Mouse (Mus musculus) hindbrain, embryonic 12.5 days (tissue): Measurements from ENCODE around the gene Elk3. TPM values are rescaled to one million over a fixed set of nuclear protein-coding genes. Genes with fewer than 3 reads are reported as not detected.

Source experiments
- ATAC-seq: fragments of 200-750 bp; cut with Nextera tagmentation; 2 replicates; pipeline ENCODE4 v1.8.0; 2017; ENCODE audit warnings: moderate TSS enrichment; ENCODE audit not compliant: low FRiP score
- H3K27ac ChIP-seq: fragments of 300-500 bp; sonication (generic); 2 replicates; pipeline ENCODE4 v1.5.1; 2016; ENCODE audit warnings: mild to moderate bottlenecking
- H3K27me3 ChIP-seq: fragments of 300-500 bp; sonication (generic); 2 replicates; pipeline ENCODE4 v1.6.1; 2016; ENCODE audit warnings: mild to moderate bottlenecking
- H3K36me3 ChIP-seq: fragments of 300-500 bp; sonication (generic); 2 replicates; pipeline ENCODE4 v1.6.1; 2016; ENCODE audit warnings: mild to moderate bottlenecking
- H3K4me1 ChIP-seq: fragments of 300-500 bp; sonication (generic); 2 replicates; pipeline ENCODE4 v1.6.1; 2016
- H3K4me2 ChIP-seq: fragments of 300-500 bp; sonication (generic); replicated peaks from 2 replicates; pipeline ENCODE4 v1.6.1; 2016; ENCODE audit warnings: mild to moderate bottlenecking
- H3K4me3 ChIP-seq: fragments of 300-500 bp; sonication (generic); 2 replicates; pipeline ENCODE4 v1.5.1; 2016; ENCODE audit warnings: mild to moderate bottlenecking
- H3K9ac ChIP-seq: fragments of 300-500 bp; sonication (generic); 2 replicates; pipeline ENCODE4 v1.6.1; 2016; ENCODE audit warnings: mild to moderate bottlenecking, moderate library complexity
- H3K9me3 ChIP-seq: fragments of 300-500 bp; sonication (generic); replicated peaks from 2 replicates; pipeline ENCODE4 v1.6.1; 2016; ENCODE audit warnings: mild to moderate bottlenecking
- WGBS: fragments of 180-500 bp; shearing (Covaris S2); methylation state at CpG from one replicate; pipeline ENCODE4 v1.1.7; 2016; 5-methylcytosine and 5-hydroxymethylcytosine counted together
- polyA plus RNA-seq: library from polyadenylated mRNA; unstranded; fragments of >200 nt; fragmentation: Nextera tagmentation; extraction: Ambion mirVana; gene quantifications from 2 replicates; pipeline ENCODE4 v1.2.1, GENCODE M21; 2016

Elk3 gene
- polyA plus RNA-seq, 1 experiment from 2014 or later, result 20.9 TPM

GRCm38 (mm10) chr10:93346208-93346936 lies 35.4 kb upstream of the Elk3 start:
- no peaks in the 10 kb centered on the region for H3K27me3 ChIP-seq
- H3K4me1 ChIP-seq, result no peaks in the 10 kb centered on the region
- WGBS, result 77% methylated on average over 9 of the region's 9 CpGs
- H3K27ac ChIP-seq, result no peak overlapping the region
- no peak overlapping the region for H3K4me3 ChIP-seq
- H3K4me2 ChIP-seq, result no peak overlapping the region
- no peaks in the 10 kb centered on the region for H3K36me3 ChIP-seq
- H3K9me3 ChIP-seq, result no peaks in the 10 kb centered on the region; the same call in 1 of the 2 replicates
- no peak for ATAC-seq
- H3K9ac ChIP-seq, result no peak overlapping the region

- WGBS, result 84% methylated on average over 2 of the region's 2 CpGs
- no peaks in the 10 kb centered on the region for H3K36me3 ChIP-seq
- H3K27ac ChIP-seq, result no peak overlapping the region
- no peaks in the 10 kb centered on the region for H3K4me1 ChIP-seq
- H3K9me3 ChIP-seq, result peaks cover 3% of the 10 kb centered on the region
- no peaks in the 10 kb centered on the region for H3K27me3 ChIP-seq
- no peak overlapping the region for H3K9ac ChIP-seq
- no peak overlapping the region for H3K4me2 ChIP-seq
- H3K4me3 ChIP-seq, result no peak overlapping the region
- no peak for ATAC-seq
Measured at GRCm38 (mm10) chr10:93345497-93345896, 34.6 kb upstream of the Elk3 start.

DNA sequence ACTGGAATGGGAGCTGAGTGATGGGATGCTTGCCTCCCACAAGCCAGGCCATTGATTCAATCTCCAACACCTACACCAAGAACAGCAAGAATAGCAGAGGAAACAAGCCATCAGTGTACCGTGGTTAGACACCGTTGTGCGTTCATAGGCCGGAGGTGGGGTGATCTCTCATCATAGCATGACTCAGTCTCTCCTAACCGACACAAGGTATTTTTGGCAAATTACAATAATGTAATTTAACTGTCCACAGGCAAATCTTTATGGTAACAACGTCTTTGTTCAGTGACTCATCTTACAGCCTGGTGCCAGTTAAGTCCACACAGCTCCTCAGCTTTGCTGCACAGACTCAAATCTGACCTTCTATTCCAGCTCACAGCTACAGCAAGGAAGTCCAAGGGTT lies 32.5 kb upstream of the Elk3 start:
- WGBS, result 93% methylated on average over 6 of the region's 6 CpGs
- Histone ChIP-seq H3K4me2 (no peak overlapping the region), H3K9ac (no peak overlapping the region), H3K36me3 (no peaks in the 10 kb centered on the region), H3K4me3 (no peak overlapping the region), H3K27ac (no peak overlapping the region), H3K4me1 (no peaks in the 10 kb centered on the region), H3K9me3 (peaks cover 3% of the 10 kb centered on the region; the same call in 1 of the 2 replicates), H3K27me3 (no peaks in the 10 kb centered on the region)
- no peak for ATAC-seq

- Histone ChIP-seq H3K9me3 (peaks cover 3% of the 10 kb centered on the region; the same call in 1 of the 2 replicates), H3K36me3 (no peaks in the 10 kb centered on the region), H3K4me3 (no peak overlapping the region), H3K9ac (no peak overlapping the region), H3K4me2 (no peak overlapping the region), H3K27me3 (no peaks in the 10 kb centered on the region), H3K4me1 (no peaks in the 10 kb centered on the region), H3K27ac (no peak overlapping the region)
- WGBS, result 98% methylated on average over 3 of the region's 3 CpGs
- no peak for ATAC-seq
Measured at GRCm38 (mm10) chr10:93342986-93343385, 32.1 kb upstream of the Elk3 start.

GRCm38 (mm10) chr10:93338526-93338925 lies 27.6 kb upstream of the Elk3 start:
- ATAC-seq, result no peak
- Histone ChIP-seq H3K4me1 (no peaks in the 10 kb centered on the region), H3K27me3 (no peaks in the 10 kb centered on the region), H3K27ac (no peak overlapping the region), H3K9ac (no peak overlapping the region), H3K36me3 (no peaks in the 10 kb centered on the region), H3K4me3 (no peak overlapping the region), H3K4me2 (no peak overlapping the region), H3K9me3 (peaks cover 3% of the 10 kb centered on the region; the same call in 1 of the 2 replicates)
- WGBS, result 83% methylated on average over 5 of the region's 5 CpGs

- H3K4me1 ChIP-seq, result no peaks in the 10 kb centered on the region
- no peaks in the 10 kb centered on the region for H3K36me3 ChIP-seq
- H3K27me3 ChIP-seq, result no peaks in the 10 kb centered on the region
- H3K9me3 ChIP-seq, result peaks cover 3% of the 10 kb centered on the region; the same call in 1 of the 2 replicates
- WGBS, result 68% methylated on average over 6 of the region's 6 CpGs
- ATAC-seq, result no peak
- H3K9ac ChIP-seq, result no peak overlapping the region
- no peak overlapping the region for H3K27ac ChIP-seq
- H3K4me2 ChIP-seq, result no peak overlapping the region
- H3K4me3 ChIP-seq, result no peak overlapping the region
Measured at GRCm38 (mm10) chr10:93336462-93336931, 25.6 kb upstream of the Elk3 start.

DNA sequence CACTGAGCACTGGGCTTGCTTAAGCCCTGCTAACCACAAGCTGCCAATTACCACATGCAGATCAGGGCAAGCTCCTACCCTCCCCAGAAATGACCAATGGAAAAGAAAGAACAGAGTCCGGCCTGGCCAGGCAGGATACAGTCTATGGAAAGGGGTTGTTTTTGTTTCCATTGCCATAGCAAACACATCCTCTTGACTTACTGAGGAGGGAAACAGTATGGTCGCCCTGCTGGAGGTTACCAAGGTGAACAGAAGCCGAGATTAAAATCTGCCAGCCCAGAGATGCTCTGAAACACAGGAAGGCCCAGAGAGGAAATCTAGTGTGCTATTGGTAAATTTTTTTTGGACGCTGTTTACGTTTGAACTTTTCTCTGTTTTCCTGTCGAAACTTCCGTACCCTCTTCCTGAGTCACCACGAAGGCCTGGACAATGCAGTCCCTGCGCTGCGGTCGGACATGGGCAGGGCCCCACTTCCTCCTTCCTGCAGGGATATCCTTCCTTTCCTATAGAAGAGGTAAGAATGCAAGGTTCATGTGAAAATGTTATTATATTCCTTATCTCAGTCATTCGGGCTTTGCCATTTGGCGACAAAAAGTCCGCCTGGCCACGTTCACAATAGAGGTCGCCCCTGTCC lies 25.0 kb upstream of the Elk3 start:
- Histone ChIP-seq H3K9me3 (peaks cover 3% of the 10 kb centered on the region; the same call in 1 of the 2 replicates), H3K4me1 (no peaks in the 10 kb centered on the region), H3K27me3 (no peaks in the 10 kb centered on the region), H3K36me3 (no peaks in the 10 kb centered on the region), H3K27ac (no peak overlapping the region), H3K4me3 (no peak overlapping the region), H3K9ac (no peak overlapping the region), H3K4me2 (no peak overlapping the region)
- 83% methylated on average over 16 of the region's 16 CpGs for WGBS
- ATAC-seq, result no peak

DNA sequence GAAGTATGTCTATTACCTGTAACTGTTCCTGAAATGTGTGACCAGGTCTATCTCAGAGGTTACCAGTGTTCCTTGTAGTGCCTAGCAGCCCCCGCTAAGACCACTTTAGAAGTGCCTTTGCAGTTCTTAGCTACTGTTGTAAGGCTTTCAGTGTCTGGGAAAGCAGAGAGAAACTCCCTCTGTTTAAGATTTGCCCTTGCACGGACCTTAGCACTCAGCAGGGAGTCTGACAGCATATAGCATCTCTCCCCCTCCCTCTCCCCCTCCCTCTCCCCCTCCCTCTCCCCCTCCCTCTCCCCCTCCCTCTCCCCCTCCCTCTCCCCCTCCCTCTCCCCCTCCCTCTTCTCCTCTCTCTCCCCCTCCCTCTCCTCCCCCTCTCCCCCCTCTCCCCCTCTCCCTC lies 24.1 kb upstream of the Elk3 start:
- Histone ChIP-seq H3K9ac (no peak overlapping the region), H3K4me3 (no peak overlapping the region), H3K9me3 (no peaks in the 10 kb centered on the region), H3K4me1 (no peaks in the 10 kb centered on the region), H3K4me2 (no peak overlapping the region), H3K36me3 (no peaks in the 10 kb centered on the region), H3K27ac (no peak overlapping the region), H3K27me3 (no peaks in the 10 kb centered on the region)
- ATAC-seq, result no peak
- 45% methylated on average over 2 of the region's 2 CpGs for WGBS

- Histone ChIP-seq H3K36me3 (no peaks in the 10 kb centered on the region), H3K27ac (no peak overlapping the region), H3K4me3 (no peak overlapping the region), H3K27me3 (no peaks in the 10 kb centered on the region), H3K4me2 (no peak overlapping the region), H3K9me3 (no peaks in the 10 kb centered on the region), H3K4me1 (no peaks in the 10 kb centered on the region), H3K9ac (no peak overlapping the region)
- 84% methylated on average over 5 of the region's 5 CpGs for WGBS
- no peak for ATAC-seq
Measured at GRCm38 (mm10) chr10:93333239-93333638, 22.3 kb upstream of the Elk3 start.

DNA sequence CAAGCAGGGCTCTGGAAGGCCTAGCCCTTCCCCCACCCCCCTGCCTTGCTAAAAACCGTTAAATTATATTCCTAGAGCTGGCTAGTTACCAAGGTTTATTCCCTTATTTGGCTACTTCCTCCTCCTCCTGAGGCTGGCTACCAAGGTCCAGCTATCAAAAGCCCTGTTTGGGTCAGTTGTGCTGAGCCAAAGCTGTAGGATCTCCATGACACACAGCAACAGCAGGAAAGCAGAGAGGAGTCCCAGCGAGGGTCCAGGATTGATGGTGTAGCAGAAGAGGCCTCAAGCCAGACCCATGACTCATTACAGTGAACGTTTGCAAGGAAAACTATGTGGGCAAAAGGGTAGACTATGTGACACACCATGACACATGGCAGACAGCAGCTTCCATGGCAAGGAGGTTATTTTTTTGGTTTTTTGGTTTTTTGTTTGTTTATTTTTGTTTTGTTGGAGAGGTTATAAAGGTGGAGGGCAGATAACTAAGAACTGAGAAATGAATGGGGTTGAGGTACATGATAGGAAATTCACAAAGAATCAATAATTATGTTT lies 21.4 kb upstream of the Elk3 start:
- Histone ChIP-seq H3K36me3 (no peaks in the 10 kb centered on the region), H3K4me1 (no peaks in the 10 kb centered on the region), H3K4me3 (no peak overlapping the region), H3K9ac (no peak overlapping the region), H3K27ac (no peak overlapping the region), H3K27me3 (no peaks in the 10 kb centered on the region), H3K4me2 (no peak overlapping the region), H3K9me3 (no peaks in the 10 kb centered on the region)
- ATAC-seq, result no peak
- 46% methylated on average over 3 of the region's 3 CpGs for WGBS

DNA sequence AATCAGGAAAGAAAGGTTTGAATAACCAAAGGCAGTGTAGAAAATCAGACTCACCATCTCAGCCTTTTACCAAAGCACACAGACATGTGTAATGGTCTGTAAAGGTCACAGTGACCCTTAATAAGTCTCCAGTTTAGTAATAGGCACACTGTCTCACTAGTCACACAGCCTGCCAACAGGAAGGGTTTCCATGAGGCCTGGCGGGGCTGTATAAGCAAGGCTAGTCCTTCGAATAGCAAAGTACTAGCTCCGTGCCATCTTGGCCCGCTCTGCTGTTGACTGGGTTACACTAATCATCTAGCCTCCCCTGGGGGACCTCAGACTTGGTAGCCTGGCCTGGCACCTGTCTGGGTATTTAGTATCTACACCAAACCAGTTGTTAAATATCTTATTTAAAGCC lies 20.6 kb upstream of the Elk3 start:
- Histone ChIP-seq H3K4me1 (no peaks in the 10 kb centered on the region), H3K4me2 (no peak overlapping the region), H3K27me3 (no peaks in the 10 kb centered on the region), H3K9ac (no peak overlapping the region), H3K9me3 (no peaks in the 10 kb centered on the region), H3K36me3 (no peaks in the 10 kb centered on the region), H3K27ac (no peak overlapping the region), H3K4me3 (no peak overlapping the region)
- ATAC-seq, result no peak
- WGBS, result 89% methylated on average over 4 of the region's 4 CpGs

GRCm38 (mm10) chr10:93328321-93328720 lies 17.4 kb upstream of the Elk3 start:
- no peak overlapping the region for H3K9ac ChIP-seq
- H3K9me3 ChIP-seq, result no peaks in the 10 kb centered on the region
- no peaks in the 10 kb centered on the region for H3K27me3 ChIP-seq
- no peak overlapping the region for H3K4me3 ChIP-seq
- no peak for ATAC-seq
- H3K4me1 ChIP-seq, result 0 out of 2 replicates have a peak, but pooled peaks cover 4% of the 10 kb centered on the region
- H3K4me2 ChIP-seq, result no peak overlapping the region
- no peaks in the 10 kb centered on the region for H3K36me3 ChIP-seq
- WGBS, result 84% methylated on average over 5 of the region's 5 CpGs
- H3K27ac ChIP-seq, result no peak overlapping the region
